Mouse (Mus musculus) neural tube, embryonic 10.5 days (tissue): ENCODE data around the gene Tnip1.
A peak's percentile ranks its signal among the peaks of the same experiment; 100 is the strongest.
"Not testable (repeated sequence)": the region's sequence is repeated elsewhere in the genome, so short reads cannot be mapped to it uniquely, and the experiment has no call there.

Experiments
- DNase-seq: peaks from one replicate; pipeline ENCODE4 v3.0.0-alpha.2; 2017; ENCODE audit warnings: low spot score; ENCODE audit errors: extremely low spot score

Tnip1 gene

GRCm38 (mm10) chr11:54910081-54910665 is 52.5 kb downstream of the Tnip1 start:
- DNase-seq, result no peak

GRCm38 (mm10) chr11:54909273-54909672 is 53.4 kb downstream of the Tnip1 start:
- DNase-seq, result no peak

- no peak for DNase-seq
Observed at GRCm38 (mm10) chr11:54907259-54907658, 55.5 kb downstream of the Tnip1 start.

GRCm38 (mm10) chr11:54906466-54906865 is 56.3 kb downstream of the Tnip1 start:
- no peak for DNase-seq

- DNase-seq, result no peak
Observed at GRCm38 (mm10) chr11:54905931-54906330, 56.8 kb downstream of the Tnip1 start.

- DNase-seq, result no peak
Observed at GRCm38 (mm10) chr11:54905086-54905485, 57.6 kb downstream of the Tnip1 start.

GRCm38 (mm10) chr11:54903940-54904706 is 58.6 kb downstream of the Tnip1 start:
- DNase-seq, result peak; percentile 33

GRCm38 (mm10) chr11:54903339-54903738 is 59.4 kb downstream of the Tnip1 start:
- DNase-seq, result no peak

GRCm38 (mm10) chr11:54902333-54903323 is 60.1 kb downstream of the Tnip1 start, which contains the start of gene Gpx3:
TSS of gene Gpx3 (plus strand) at chr11:54902453.
- DNase-seq, result peak; percentile 77

GRCm38 (mm10) chr11:54899657-54900056 is 63.1 kb downstream of the Tnip1 start:
- DNase-seq, result no peak

GRCm38 (mm10) chr11:54897470-54897869 is 65.2 kb downstream of the Tnip1 start:
- DNase-seq, result no peak

- not testable (repeated sequence) for DNase-seq
Observed at GRCm38 (mm10) chr11:54896646-54897045, 66.1 kb downstream of the Tnip1 start.

GRCm38 (mm10) chr11:54894589-54894988 is 68.1 kb downstream of the Tnip1 start:
- DNase-seq, result no peak

- DNase-seq, result no peak
Observed at GRCm38 (mm10) chr11:54892091-54892490, 70.6 kb downstream of the Tnip1 start.

- no peak for DNase-seq
Observed at GRCm38 (mm10) chr11:54891341-54891740, 71.4 kb downstream of the Tnip1 start.

GRCm38 (mm10) chr11:54887927-54888326 is 74.8 kb downstream of the Tnip1 start:
- DNase-seq, result no peak

GRCm38 (mm10) chr11:54885406-54885805 is 77.3 kb downstream of the Tnip1 start:
- no peak for DNase-seq

GRCm38 (mm10) chr11:54884937-54885336 is 77.8 kb downstream of the Tnip1 start:
- DNase-seq, result no peak

- no peak for DNase-seq
Observed at GRCm38 (mm10) chr11:54884197-54884828, 78.4 kb downstream of the Tnip1 start.

GRCm38 (mm10) chr11:54882671-54883070 is 80.0 kb downstream of the Tnip1 start:
- DNase-seq, result no peak

- DNase-seq, result no peak
Observed at GRCm38 (mm10) chr11:54881051-54881474, 81.7 kb downstream of the Tnip1 start.
